In genomic region chr4:70534891-70535269, GRCm38 (mm10) we compare ENCODE assay signal across 8 mouse cellular contexts. TPM values are rescaled to one million over a fixed set of nuclear protein-coding genes. Genes with fewer than 3 reads are reported as not detected.
DNase-seq lines count a peak whose midpoint lies in the region; ATAC-seq and TF ChIP-seq lines count a peak whose summit lies in the region.

Gene Megf9, minus strand, starts transcription at chr4:70534995.

- peak within 1 kb of the TSS; percentile 79 to 83 for H3K4me3 ChIP-seq in ES-E14 (ENCODE audit: insufficient read depth in 1 of 2, low read depth in 1 of 2, low read length in 2 of 2, poor library complexity in 1 of 2, severe bottlenecking in 1 of 2)
- peak within 1 kb of the TSS; percentile 93 for H3K4me3 ChIP-seq in forebrain, embryonic 14.5 days (ENCODE audit: low read depth, low read length)
- peak within 1 kb of the TSS; percentile 90 for H3K4me3 ChIP-seq in liver, embryonic 15.5 days (replicated peaks)
- H3K4me3 ChIP-seq in neural tube, embryonic 11.5 days (ENCODE audit: low read depth, low read length) = peak within 1 kb of the TSS; percentile 92
- H3K4me3 ChIP-seq in stomach, embryonic 16.5 days (replicated peaks; ENCODE audit: low read length) = peak within 1 kb of the TSS; percentile 83

- peak within 1 kb of the TSS; percentile 92 for H3K4me2 ChIP-seq in forebrain, embryonic 14.5 days (ENCODE audit: low read length)
- peak within 1 kb of the TSS; percentile 98 for H3K4me2 ChIP-seq in liver, embryonic 15.5 days
- peak within 1 kb of the TSS; percentile 89 for H3K4me2 ChIP-seq in neural tube, embryonic 11.5 days (ENCODE audit: low read depth)
- H3K4me2 ChIP-seq in stomach, embryonic 16.5 days (ENCODE audit: low read depth, low read length) = peak within 1 kb of the TSS; percentile 95

- DNase-seq in ES-E14 (ENCODE audit: low read depth, low spot score) = peak; percentile 93
- DNase-seq in cerebellum, adult 11 months = peak; percentile 98
- peak; percentile 99 for DNase-seq in forebrain, embryonic 14.5 days (ENCODE audit: low spot score)
- peak; percentile 98 to 99 for DNase-seq in heart, postnatal 10 days
- DNase-seq in kidney, postnatal 4 days = peak; percentile 98 to 99
- peak; percentile 99 for DNase-seq in neural tube, embryonic 11.5 days (ENCODE audit: low spot score)

- H3K9me3 ChIP-seq in ES-E14 (ENCODE audit: control insufficient read depth, insufficient read depth, low read depth, low read length) = no peaks in the 10 kb centered on the region
- H3K9me3 ChIP-seq in forebrain, embryonic 14.5 days (replicated peaks; ENCODE audit: control insufficient read depth, low read length) = no peaks in the 10 kb centered on the region
- no peaks in the 10 kb centered on the region for H3K9me3 ChIP-seq in liver, embryonic 15.5 days (replicated peaks)
- no peaks in the 10 kb centered on the region for H3K9me3 ChIP-seq in neural tube, embryonic 11.5 days (ENCODE audit: control insufficient read depth, low read length)
- no peaks in the 10 kb centered on the region for H3K9me3 ChIP-seq in stomach, embryonic 16.5 days (replicated peaks; ENCODE audit: control insufficient read depth, low read length)

- H3K36me3 ChIP-seq in ES-E14 (ENCODE audit: control insufficient read depth, insufficient read depth, low read length, poor library complexity, severe bottlenecking) = no peaks in the 10 kb centered on the region
- no peaks in the 10 kb centered on the region for H3K36me3 ChIP-seq in forebrain, embryonic 14.5 days (ENCODE audit: control insufficient read depth, insufficient read depth, low read length)
- no peaks in the 10 kb centered on the region for H3K36me3 ChIP-seq in liver, embryonic 15.5 days (replicated peaks)
- H3K36me3 ChIP-seq in neural tube, embryonic 11.5 days (ENCODE audit: control insufficient read depth, insufficient read depth, low read length) = no peaks in the 10 kb centered on the region
- no peaks in the 10 kb centered on the region for H3K36me3 ChIP-seq in stomach, embryonic 16.5 days (ENCODE audit: control insufficient read depth, insufficient read depth, low read length)

- in situ Hi-C loops in ES-E14 (cut with MboI; ENCODE audit: low sequenced_read_pairs in 2 of 2, unreplicated experiment in 2 of 2) = no loop called here

- no peak within 1 kb of the TSS for H3K27ac ChIP-seq in ES-E14 (ENCODE audit: insufficient read depth, low read depth, low read length, poor library complexity, severe bottlenecking)
- peak within 1 kb of the TSS; percentile 100 for H3K27ac ChIP-seq in forebrain, embryonic 14.5 days (ENCODE audit: low read depth, low read length)
- H3K27ac ChIP-seq in liver, embryonic 15.5 days (replicated peaks) = peak within 1 kb of the TSS; percentile 81
- peak within 1 kb of the TSS; percentile 99 for H3K27ac ChIP-seq in neural tube, embryonic 11.5 days (ENCODE audit: low read depth, low read length)
- peak within 1 kb of the TSS; percentile 97 for H3K27ac ChIP-seq in stomach, embryonic 16.5 days (ENCODE audit: low read length)

- no peaks in the 10 kb centered on the region for H3K27me3 ChIP-seq in forebrain, embryonic 14.5 days (replicated peaks; ENCODE audit: control insufficient read depth, insufficient read depth, low read length)
- no peaks in the 10 kb centered on the region for H3K27me3 ChIP-seq in liver, embryonic 15.5 days
- no peaks in the 10 kb centered on the region for H3K27me3 ChIP-seq in neural tube, embryonic 11.5 days (ENCODE audit: control insufficient read depth, insufficient read depth, low read length)
- H3K27me3 ChIP-seq in stomach, embryonic 16.5 days (ENCODE audit: control insufficient read depth, insufficient read depth, low read length) = no peaks in the 10 kb centered on the region

- peak; percentile 98 for ATAC-seq in forebrain, embryonic 14.5 days
- peak; percentile 95 for ATAC-seq in liver, embryonic 15.5 days (ENCODE audit: insufficient read depth)
- peak; percentile 99 for ATAC-seq in neural tube, embryonic 11.5 days (ENCODE audit: insufficient read depth, low FRiP score, low TSS enrichment)
- peak; percentile 99 for ATAC-seq in stomach, embryonic 16.5 days (ENCODE audit: insufficient read depth, low FRiP score)

- intact Hi-C loops in heart, postnatal 10 days (cut with DNase I) = loop anchor here (2.0 to 5.0 kb wide), 3 partner anchors 44 to 124 kb away; partner anchors contain the start of gene Cdk5rap2

- H3K4me1 ChIP-seq in ES-E14 (ENCODE audit: control insufficient read depth in 2 of 2, insufficient read depth in 2 of 2, low read length in 2 of 2, poor library complexity in 1 of 2) = no peaks in the 10 kb centered on the region; a peak in 1 of 4 replicates
- peaks cover 35% of the 10 kb centered on the region for H3K4me1 ChIP-seq in forebrain, embryonic 14.5 days (ENCODE audit: control insufficient read depth, insufficient read depth, low read length)
- H3K4me1 ChIP-seq in liver, embryonic 15.5 days (replicated peaks) = peaks cover 31% of the 10 kb centered on the region
- H3K4me1 ChIP-seq in neural tube, embryonic 11.5 days (ENCODE audit: control insufficient read depth, insufficient read depth, low read length) = peaks cover 26% of the 10 kb centered on the region
- peaks cover 18% of the 10 kb centered on the region for H3K4me1 ChIP-seq in stomach, embryonic 16.5 days (ENCODE audit: control insufficient read depth, insufficient read depth, low read length)

- peak within 1 kb of the TSS; percentile 78 for H3K9ac ChIP-seq in ES-E14 (ENCODE audit: insufficient read depth, low read depth, low read length, poor library complexity, severe bottlenecking)
- H3K9ac ChIP-seq in forebrain, embryonic 14.5 days (ENCODE audit: low read length) = peak within 1 kb of the TSS; percentile 98
- H3K9ac ChIP-seq in liver, embryonic 15.5 days = peak within 1 kb of the TSS; percentile 91
- H3K9ac ChIP-seq in neural tube, embryonic 11.5 days (ENCODE audit: low read length) = peak within 1 kb of the TSS; percentile 99
- H3K9ac ChIP-seq in stomach, embryonic 16.5 days (ENCODE audit: low read length) = peak within 1 kb of the TSS; percentile 95

- WGBS in forebrain, embryonic 14.5 days = under 1% methylated on average over 45 of the region's 46 CpGs
- under 1% methylated on average over 46 of the region's 46 CpGs for WGBS in liver, embryonic 15.5 days (ENCODE audit: insufficient replicate concordance)
- WGBS in neural tube, embryonic 11.5 days = under 1% methylated on average over 46 of the region's 46 CpGs
- 0% methylated on average over 46 of the region's 46 CpGs for WGBS in stomach, embryonic 16.5 days

TF ChIP-seq in ES-E14, 5 proteins besides CTCF, POLR2A, EP300 and RAD21:
- no peak for TF ChIP-seq ZNF384 (IDR thresholded peaks at IDR 0.05; ENCODE audit: low read depth, low read length)
- TF ChIP-seq CHD2 (IDR thresholded peaks at IDR 0.05; ENCODE audit: low read depth, low read length) = peak; percentile 50; the same call in 1 of the 2 replicates

RNA-seq across cellular contexts. Expression of gene Megf9, which starts in this region (rescaled TPM):
- 1.7 and 2.2 TPM in 2 replicates for total RNA-seq in ES-E14 (2012; rRNA removed)
- 28.7 and 33.0 TPM in 2 replicates for polyA plus RNA-seq in forebrain, embryonic 14.5 days (2014; fragmentation: Nextera tagmentation; extraction: Ambion mirVana)
- total RNA-seq in heart, postnatal 10 days (2021) = 10 to 100 TPM; 14.8 to 18.3 TPM
- 4.4 and 4.7 TPM in 2 replicates for polyA plus RNA-seq in liver, embryonic 15.5 days (2015; fragmentation: Nextera tagmentation; extraction: Ambion mirVana)
- polyA plus RNA-seq in neural tube, embryonic 11.5 days (2014; fragmentation: Nextera tagmentation; extraction: Ambion mirVana) = 29.1 and 29.8 TPM in 2 replicates
- 7.9 and 8.4 TPM in 2 replicates for polyA plus RNA-seq in stomach, embryonic 16.5 days (2015; fragmentation: Nextera tagmentation; extraction: Ambion mirVana)
